Mouse (Mus musculus) heart, adult 2 months (tissue): ENCODE data around the gene Rai1.

Experiments used
- CTCF ChIP-seq: fragments of 200-600 bp; IDR thresholded peaks from 2 replicates; pipeline ENCODE4 v1.8.1; 2022; ENCODE audit warnings: antibody characterized with exemption, mild to moderate bottlenecking, moderate library complexity
- EP300 ChIP-seq: fragments of 200-500 bp; IDR thresholded peaks from 2 replicates; pipeline ENCODE4 v1.6.1; 2011; ENCODE audit warnings: low read depth, low read length, control low read depth; ENCODE audit not compliant: insufficient read depth
- POLR2A ChIP-seq: fragments of 200-500 bp; IDR thresholded peaks from 2 replicates; pipeline ENCODE4 v1.6.1; 2011; ENCODE audit warnings: mild to moderate bottlenecking, low read depth, low read length, control low read depth; ENCODE audit not compliant: insufficient read depth

DNA sequence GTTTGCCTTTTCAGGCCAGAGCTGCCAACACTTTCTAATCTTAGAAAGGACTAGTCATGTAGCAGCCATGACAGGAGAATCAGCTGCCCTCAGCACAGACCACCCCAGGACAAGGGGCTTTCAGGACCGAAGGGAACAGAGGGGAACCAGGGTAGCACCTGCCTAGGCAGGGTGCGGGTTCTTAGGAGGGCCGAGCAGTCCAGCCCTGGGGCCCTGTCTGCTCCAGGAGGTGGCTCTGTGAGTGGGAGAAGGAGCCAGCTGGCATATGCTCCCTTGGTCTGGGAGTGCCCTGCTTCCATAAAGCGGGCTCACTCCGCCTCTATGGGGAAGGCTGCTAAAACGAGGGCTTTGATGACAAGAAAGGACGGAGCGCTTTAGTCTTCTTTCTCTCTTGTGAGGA, 128.4 kb downstream of the Rai1 start:
- no peak for TF ChIP-seq CTCF
- TF ChIP-seq POLR2A: no peak
- no peak for TF ChIP-seq EP300
